Mouse (Mus musculus): Measurements from ENCODE around the gene Lcat.

GRCm38 (mm10) chr8:105951057-105951659, 8.0 kb upstream of the Lcat start:
- TF ChIP-seq GATA1 (IDR thresholded peaks at IDR 0.05; ENCODE audit: low read depth, low read length) (no peak), RCOR1 (IDR thresholded peaks at IDR 0.05; ENCODE audit: low read depth, low read length) (no peak), SIN3A (IDR thresholded peaks at IDR 0.05; ENCODE audit: low read length) (no peak), POLR2A (IDR thresholded peaks at IDR 0.05; ENCODE audit: control insufficient read depth in 1 of 2, insufficient read depth in 1 of 2, low read depth in 1 of 2, low read length in 2 of 2, poor library complexity in 1 of 2) (no peak)
